Mouse (Mus musculus): ENCODE data around the gene Rpl27.

GRCm38 (mm10) chr11:101471926-101472325 lies 29.8 kb downstream of the Rpl27 start:
- TF ChIP-seq CTCF (IDR thresholded peaks at IDR 0.05; ENCODE audit: extremely low read depth, insufficient read length, insufficient replicate concordance, low read depth, low read length) (no peak), POLR2A (IDR thresholded peaks at IDR 0.05; ENCODE audit: low read depth, low read length) (no peak)
